Mouse (Mus musculus): Measurements from ENCODE around the gene Ksr1. TPM values are rescaled to one million over a fixed set of nuclear protein-coding genes. Genes with fewer than 3 reads are reported as not detected.

The Ksr1 gene
- polyA plus RNA-seq, 1 experiment: 106 TPM

DNA sequence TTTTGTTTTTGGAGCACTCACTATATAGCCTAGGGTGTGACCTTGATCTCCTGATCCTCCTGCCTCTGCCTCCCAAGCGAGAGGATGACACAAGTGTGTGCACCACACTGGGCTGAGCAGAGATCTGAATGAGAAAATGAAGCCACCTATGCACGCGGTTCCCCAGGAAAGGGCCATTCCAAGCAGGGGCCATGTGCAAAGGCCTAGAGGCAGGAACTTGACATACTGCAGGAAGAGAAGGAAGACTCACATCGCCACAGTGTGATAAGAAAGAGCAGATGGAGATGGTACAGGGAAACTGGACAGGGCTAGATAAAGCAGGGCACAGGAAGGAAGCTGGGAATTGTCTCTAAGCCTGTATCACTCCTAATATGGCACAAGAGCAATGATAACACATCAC, 3.1 kb upstream of the Ksr1 start:
- no peaks in the 10 kb centered on the region for H3K36me3 ChIP-seq (ENCODE audit: control insufficient read depth, insufficient read depth, low read length)
- H3K4me1 ChIP-seq (ENCODE audit: control insufficient read depth, insufficient read depth, insufficient read length, low read length): peaks cover 15% of the 10 kb centered on the region; the same call in 1 of the 2 replicates
- TF ChIP-seq CTCF (IDR thresholded peaks at IDR 0.05; ENCODE audit: extremely low read depth, insufficient read length, insufficient replicate concordance, low read depth, low read length) (no peak), POLR2A (IDR thresholded peaks at IDR 0.05; ENCODE audit: low read depth, low read length) (no peak)
- no peak overlapping the region for H3K4me3 ChIP-seq (ENCODE audit: low read depth, low read length)
- no peaks in the 10 kb centered on the region for H3K27me3 ChIP-seq (ENCODE audit: control insufficient read depth, insufficient read depth, low read length)
- WGBS: 87% methylated on average over 4 of the region's 4 CpGs
- no peak overlapping the region for H3K27ac ChIP-seq (ENCODE audit: insufficient read depth, low read depth, low read length)

DNA sequence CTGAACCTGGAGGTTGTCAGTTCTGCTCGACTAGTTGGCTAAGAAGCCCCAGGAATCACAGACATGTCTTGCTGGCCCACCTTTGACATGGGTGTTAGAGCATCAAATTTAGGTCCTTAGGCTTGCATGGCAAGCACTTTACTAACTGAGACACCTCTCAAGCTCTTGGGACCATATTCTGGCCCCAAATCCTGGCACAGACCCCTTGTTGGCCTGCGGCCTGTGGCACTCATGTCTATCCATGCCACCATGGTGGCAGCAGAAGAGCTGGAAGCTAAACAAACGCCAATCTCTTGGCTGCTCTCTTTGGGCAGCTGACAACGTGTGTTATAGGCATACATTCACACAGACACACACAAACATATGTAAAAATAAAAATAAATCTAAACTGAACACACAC, 2.6 kb upstream of the Ksr1 start:
- TF ChIP-seq POLR2A (IDR thresholded peaks at IDR 0.05; ENCODE audit: low read depth, low read length) (no peak), CTCF (IDR thresholded peaks at IDR 0.05; ENCODE audit: extremely low read depth, insufficient read length, insufficient replicate concordance, low read depth, low read length) (no peak)

DNA sequence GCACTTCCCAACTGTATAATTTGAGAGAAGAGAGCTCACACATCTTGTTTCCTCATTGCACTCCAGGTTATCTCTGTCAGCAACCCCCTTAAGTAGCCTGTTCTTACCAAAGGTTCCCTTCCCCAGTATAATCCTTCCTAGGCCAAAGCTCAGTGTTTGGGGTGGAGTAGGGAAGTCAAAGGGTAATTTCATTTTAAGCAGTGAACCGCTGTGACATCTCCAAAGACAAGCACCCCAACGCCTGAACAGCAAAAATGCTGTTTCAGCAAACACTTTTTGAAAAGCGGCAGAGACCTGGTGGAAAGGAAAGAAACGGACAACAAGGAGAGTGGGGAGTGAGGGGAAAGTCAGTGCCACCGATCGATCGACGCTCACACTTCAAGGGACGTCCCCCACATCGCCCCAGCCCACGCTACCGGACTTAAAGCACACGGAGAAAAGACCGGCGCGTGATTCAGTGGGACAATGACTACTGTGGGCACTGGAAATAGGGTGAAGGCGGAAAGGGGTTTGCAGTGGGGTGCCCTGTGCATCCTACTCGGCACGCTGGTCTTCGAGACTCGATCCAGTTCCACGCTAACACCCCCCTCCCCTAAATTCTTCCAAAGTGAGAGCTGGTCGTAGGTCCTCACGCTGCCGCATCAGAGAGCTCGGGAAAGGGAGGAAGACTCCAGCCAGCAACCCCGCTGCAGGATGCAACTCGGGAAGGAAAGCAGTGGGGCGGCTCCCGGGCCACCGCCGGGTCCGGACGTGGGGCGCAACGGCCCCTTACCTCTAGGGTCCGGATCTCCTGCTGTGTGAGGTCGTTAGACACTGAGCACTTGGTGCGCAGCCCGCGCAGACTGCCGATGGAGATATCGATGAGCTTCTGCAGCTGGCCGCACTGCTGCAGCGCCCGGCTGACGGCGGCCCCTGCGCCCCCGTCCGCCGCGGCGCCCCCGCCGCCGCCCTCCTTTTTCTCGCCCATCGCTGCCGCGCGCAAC, 633 bp downstream of the Ksr1 start:
- no peak for TF ChIP-seq CTCF (IDR thresholded peaks at IDR 0.05; ENCODE audit: extremely low read depth, insufficient read length, insufficient replicate concordance, low read depth, low read length)
- TF ChIP-seq POLR2A (IDR thresholded peaks at IDR 0.05; ENCODE audit: low read depth, low read length): no peak

More for the DNA sequence above, 2.6 kb upstream of the Ksr1 start:
- H3K36me3 ChIP-seq (ENCODE audit: control insufficient read depth, insufficient read depth, low read length): no peaks in the 10 kb centered on the region
- no peak overlapping the region for H3K27ac ChIP-seq (ENCODE audit: insufficient read depth, low read depth, low read length)
- no peaks in the 10 kb centered on the region for H3K27me3 ChIP-seq (ENCODE audit: control insufficient read depth, insufficient read depth, low read length)
- no peak overlapping the region for H3K4me3 ChIP-seq (ENCODE audit: low read depth, low read length)
- 88% methylated on average over 4 of the region's 4 CpGs for WGBS
- peaks cover 19% of the 10 kb centered on the region; the same call in 1 of the 2 replicates for H3K4me1 ChIP-seq (ENCODE audit: control insufficient read depth, insufficient read depth, insufficient read length, low read length)

DNA sequence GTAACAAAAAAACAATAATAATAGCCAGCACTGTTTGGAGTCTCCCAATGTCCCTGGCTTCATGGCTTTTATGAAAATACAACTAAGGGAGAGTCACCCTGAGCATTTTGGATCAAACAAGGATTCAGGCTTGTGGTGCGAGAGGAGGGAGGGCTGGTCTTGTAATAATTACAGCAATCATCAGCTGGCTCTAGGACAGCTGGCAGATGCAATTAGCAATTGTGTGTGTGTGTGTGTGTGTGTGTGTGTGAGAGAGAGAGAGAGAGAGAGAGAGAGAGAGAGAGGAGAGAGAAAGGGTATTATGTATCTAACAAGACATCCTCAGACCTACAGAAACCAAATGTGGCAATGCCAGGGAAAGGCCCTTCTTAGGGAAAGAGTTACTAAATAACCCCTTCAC, 1.5 kb downstream of the Ksr1 start:
- TF ChIP-seq CTCF (IDR thresholded peaks at IDR 0.05; ENCODE audit: extremely low read depth, insufficient read length, insufficient replicate concordance, low read depth, low read length) (no peak), POLR2A (IDR thresholded peaks at IDR 0.05; ENCODE audit: low read depth, low read length) (no peak)
- Histone ChIP-seq H3K4me1 (ENCODE audit: control insufficient read depth, insufficient read depth, insufficient read length, low read length) (peaks cover 29% of the 10 kb centered on the region), H3K27ac (ENCODE audit: insufficient read depth, low read depth, low read length) (peak overlapping the region; percentile 88), H3K36me3 (ENCODE audit: control insufficient read depth, insufficient read depth, low read length) (0 out of 2 replicates have a peak, but pooled peaks cover 8% of the 10 kb centered on the region), H3K4me3 (ENCODE audit: low read depth, low read length) (peak overlapping the region; percentile 81), H3K27me3 (ENCODE audit: control insufficient read depth, insufficient read depth, low read length) (no peaks in the 10 kb centered on the region)
- WGBS: 19% methylated on average over 1 of the region's 1 CpGs

More for the DNA sequence above, 633 bp downstream of the Ksr1 start:
- peaks cover 26% of the 10 kb centered on the region for H3K4me1 ChIP-seq (ENCODE audit: control insufficient read depth, insufficient read depth, insufficient read length, low read length)
- H3K4me3 ChIP-seq (ENCODE audit: low read depth, low read length): peak overlapping the region; percentile 81
- under 1% methylated on average over 62 of the region's 62 CpGs for WGBS
- no peaks in the 10 kb centered on the region for H3K27me3 ChIP-seq (ENCODE audit: control insufficient read depth, insufficient read depth, low read length)
- H3K27ac ChIP-seq (ENCODE audit: insufficient read depth, low read depth, low read length): peak overlapping the region; percentile 88
- H3K36me3 ChIP-seq (ENCODE audit: control insufficient read depth, insufficient read depth, low read length): 0 out of 2 replicates have a peak, but pooled peaks cover 8% of the 10 kb centered on the region

DNA sequence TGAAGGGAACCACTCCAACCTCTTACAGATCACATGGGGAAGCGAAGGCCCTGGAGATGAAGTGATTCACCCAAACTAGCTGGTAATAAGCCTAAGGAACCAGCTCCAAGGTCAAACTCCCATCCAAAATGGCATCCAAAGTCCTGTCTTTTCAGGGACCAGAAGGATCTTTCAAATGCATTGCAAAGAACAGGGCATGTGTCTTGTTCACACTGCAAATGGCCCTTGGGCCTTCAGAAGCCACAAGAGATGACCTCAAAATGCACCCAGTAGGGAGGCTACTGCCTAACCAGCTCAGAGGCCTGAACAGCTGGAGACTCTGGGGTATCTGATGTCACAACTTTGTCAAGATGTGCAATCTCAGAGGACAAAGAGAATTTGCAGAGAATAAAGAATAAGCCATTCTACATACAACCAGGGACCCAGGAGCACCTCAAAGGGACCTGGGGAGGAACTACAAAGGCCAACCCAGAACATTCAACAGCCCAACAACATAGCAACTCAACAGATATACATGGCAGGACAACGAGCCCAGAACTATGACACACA, 2.1 kb downstream of the Ksr1 start:
- no peak for TF ChIP-seq POLR2A (IDR thresholded peaks at IDR 0.05; ENCODE audit: low read depth, low read length)
- no peak for TF ChIP-seq CTCF (IDR thresholded peaks at IDR 0.05; ENCODE audit: extremely low read depth, insufficient read length, insufficient replicate concordance, low read depth, low read length)
- Histone ChIP-seq H3K27me3 (ENCODE audit: control insufficient read depth, insufficient read depth, low read length) (no peaks in the 10 kb centered on the region), H3K36me3 (ENCODE audit: control insufficient read depth, insufficient read depth, low read length) (peaks cover 10% of the 10 kb centered on the region; the same call in 1 of the 2 replicates), H3K4me1 (ENCODE audit: control insufficient read depth, insufficient read depth, insufficient read length, low read length) (peaks cover 29% of the 10 kb centered on the region), H3K4me3 (ENCODE audit: low read depth, low read length) (peak overlapping the region; percentile 29; the same call in 1 of the 2 replicates), H3K27ac (ENCODE audit: insufficient read depth, low read depth, low read length) (peak overlapping the region; percentile 88)
- 64% methylated on average over 2 of the region's 2 CpGs for WGBS

DNA sequence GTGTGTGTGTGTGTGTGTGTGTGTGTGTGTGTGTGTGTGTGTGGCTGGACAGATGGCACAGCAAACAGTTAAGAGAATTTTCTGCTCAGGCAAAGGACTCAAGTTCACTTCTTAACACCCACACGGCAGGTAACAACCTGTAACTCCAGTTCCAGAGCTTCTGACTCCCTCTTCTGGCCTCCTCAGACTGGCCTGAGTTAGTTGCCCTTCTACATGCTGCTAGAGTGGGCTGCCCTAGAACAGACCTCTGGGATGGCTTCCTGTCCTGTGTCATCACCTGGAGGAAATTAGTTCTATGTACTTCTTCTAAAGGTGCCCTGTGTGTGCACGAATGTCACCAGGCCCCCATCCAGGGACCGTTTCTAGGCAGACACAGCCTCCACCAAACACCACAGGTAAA, 2.9 kb downstream of the Ksr1 start:
- Histone ChIP-seq H3K4me1 (ENCODE audit: control insufficient read depth, insufficient read depth, insufficient read length, low read length) (peaks cover 35% of the 10 kb centered on the region), H3K4me3 (ENCODE audit: low read depth, low read length) (peak overlapping the region; percentile 29), H3K36me3 (ENCODE audit: control insufficient read depth, insufficient read depth, low read length) (peaks cover 14% of the 10 kb centered on the region), H3K27me3 (ENCODE audit: control insufficient read depth, insufficient read depth, low read length) (no peaks in the 10 kb centered on the region), H3K27ac (ENCODE audit: insufficient read depth, low read depth, low read length) (peak overlapping the region; percentile 64)
- peak; percentile 34; the same call in 1 of the 2 replicates for TF ChIP-seq CTCF (IDR thresholded peaks at IDR 0.05; ENCODE audit: extremely low read depth, insufficient read length, insufficient replicate concordance, low read depth, low read length)
- no peak for TF ChIP-seq POLR2A (IDR thresholded peaks at IDR 0.05; ENCODE audit: low read depth, low read length)
- 58% methylated on average over 3 of the region's 3 CpGs for WGBS

DNA sequence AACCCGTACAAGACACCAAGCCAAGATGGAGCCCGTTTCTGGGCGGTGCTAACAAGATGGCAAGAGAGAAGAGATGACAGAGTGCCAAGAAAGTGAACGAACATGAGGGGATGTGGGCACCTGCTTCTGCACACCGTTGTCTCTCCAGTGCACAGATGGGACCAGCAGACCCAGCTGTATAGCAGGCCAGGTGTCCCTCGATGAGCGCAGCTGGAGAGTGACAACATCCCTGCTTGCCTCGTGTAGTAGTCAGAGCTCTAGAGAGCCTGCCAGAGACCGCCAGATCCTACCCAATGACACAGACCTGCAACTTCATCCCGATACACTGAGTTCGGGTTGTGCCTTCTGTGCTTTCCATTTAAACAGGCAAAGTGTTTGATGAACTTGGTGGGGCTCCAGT, 3.8 kb downstream of the Ksr1 start:
- Histone ChIP-seq H3K27me3 (ENCODE audit: control insufficient read depth, insufficient read depth, low read length) (no peaks in the 10 kb centered on the region), H3K4me3 (ENCODE audit: low read depth, low read length) (peak overlapping the region; percentile 6), H3K4me1 (ENCODE audit: control insufficient read depth, insufficient read depth, insufficient read length, low read length) (peaks cover 35% of the 10 kb centered on the region), H3K36me3 (ENCODE audit: control insufficient read depth, insufficient read depth, low read length) (peaks cover 16% of the 10 kb centered on the region), H3K27ac (ENCODE audit: insufficient read depth, low read depth, low read length) (peak overlapping the region; percentile 64)
- TF ChIP-seq POLR2A (IDR thresholded peaks at IDR 0.05; ENCODE audit: low read depth, low read length) (no peak), CTCF (IDR thresholded peaks at IDR 0.05; ENCODE audit: extremely low read depth, insufficient read length, insufficient replicate concordance, low read depth, low read length) (no peak)
- 73% methylated on average over 11 of the region's 11 CpGs for WGBS
